Mouse (Mus musculus) heart, postnatal 0 days (tissue): Measurements from ENCODE around the gene Efhc1.

Experiments
- CTCF ChIP-seq: IDR thresholded peaks from 2 replicates; pipeline ENCODE4 v1.5.1; 2016; ENCODE audit warnings: antibody characterized with exemption, control low read depth, low read depth
- EP300 ChIP-seq: IDR thresholded peaks from 2 replicates; pipeline ENCODE4 v1.6.1; 2016; ENCODE audit warnings: antibody characterized with exemption, low read depth

- no peak for TF ChIP-seq CTCF
- TF ChIP-seq EP300 = no peak
Measured at GRCm38 (mm10) chr1:21039564-21039963, 88.1 kb downstream of the Efhc1 start.
